Mouse (Mus musculus): ENCODE results near the gene Gm49630. TPM values are rescaled to one million over a fixed set of nuclear protein-coding genes. Genes with fewer than 3 reads are reported as not detected.
"Not testable (repeated sequence)": the region's sequence is repeated elsewhere in the genome, so short reads cannot be mapped to it uniquely, and the experiment has no call there.

The Gm49630 gene
- polyA plus RNA-seq, 1 experiment from 2014 or later = not detected

DNA sequence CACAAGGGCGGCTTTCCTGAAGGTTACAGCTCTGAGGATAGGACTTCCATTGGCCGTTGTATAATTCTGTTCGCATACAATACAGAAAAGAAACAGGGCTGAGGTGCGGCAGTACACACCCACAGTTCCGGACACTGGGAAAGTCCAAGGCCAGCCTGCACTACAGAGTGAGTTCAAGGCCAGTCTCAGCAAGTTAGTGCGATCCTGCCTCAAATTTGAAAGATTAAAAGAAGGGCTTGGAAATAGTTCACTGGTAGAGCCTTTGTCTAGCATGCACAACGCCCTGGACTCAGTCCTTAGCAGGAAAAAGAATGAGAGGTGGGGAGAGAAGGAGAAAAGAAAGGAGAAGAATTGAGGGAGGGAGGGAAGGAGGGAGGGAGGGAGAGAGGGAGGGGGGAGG is 23.3 kb upstream of the Gm49630 start:
- ATAC-seq; H3K4me1 ChIP-seq (ENCODE audit: control insufficient read depth, insufficient read depth, low read length); H3K9ac ChIP-seq (ENCODE audit: low read depth, low read length); H3K4me3 ChIP-seq (ENCODE audit: low read depth, low read length); H3K36me3 ChIP-seq (ENCODE audit: control insufficient read depth, insufficient read depth, low read length); H3K4me2 ChIP-seq (ENCODE audit: low read length); H3K27me3 ChIP-seq (ENCODE audit: control insufficient read depth, insufficient read depth, low read depth, low read length); H3K9me3 ChIP-seq (replicated peaks; ENCODE audit: control insufficient read depth, low read length, poor library complexity, severe bottlenecking); H3K27ac ChIP-seq (ENCODE audit: low read length): not testable (repeated sequence)
- WGBS = 85% methylated on average over 7 of the region's 7 CpGs

GRCm38 (mm10) chr17:7389898-7390297 is 18.1 kb upstream of the Gm49630 start:
- not testable (repeated sequence) for ATAC-seq
- WGBS = 76% methylated on average over 7 of the region's 7 CpGs

GRCm38 (mm10) chr17:7388958-7389356 is 17.2 kb upstream of the Gm49630 start:
- H3K4me2 ChIP-seq (ENCODE audit: low read length); H3K27me3 ChIP-seq (ENCODE audit: control insufficient read depth, insufficient read depth, low read depth, low read length); H3K4me3 ChIP-seq (ENCODE audit: low read depth, low read length); H3K36me3 ChIP-seq (ENCODE audit: control insufficient read depth, insufficient read depth, low read length); ATAC-seq; H3K9me3 ChIP-seq (replicated peaks; ENCODE audit: control insufficient read depth, low read length, poor library complexity, severe bottlenecking); H3K4me1 ChIP-seq (ENCODE audit: control insufficient read depth, insufficient read depth, low read length); H3K27ac ChIP-seq (ENCODE audit: low read length); H3K9ac ChIP-seq (ENCODE audit: low read depth, low read length): not testable (repeated sequence)
- 64% methylated on average over 6 of the region's 8 CpGs for WGBS

More at GRCm38 (mm10) chr17:7389898-7390297, 18.1 kb upstream of the Gm49630 start:
- H3K9ac ChIP-seq (ENCODE audit: low read depth, low read length); H3K4me2 ChIP-seq (ENCODE audit: low read length); H3K4me1 ChIP-seq (ENCODE audit: control insufficient read depth, insufficient read depth, low read length); H3K27ac ChIP-seq (ENCODE audit: low read length); H3K4me3 ChIP-seq (ENCODE audit: low read depth, low read length); H3K9me3 ChIP-seq (replicated peaks; ENCODE audit: control insufficient read depth, low read length, poor library complexity, severe bottlenecking); H3K36me3 ChIP-seq (ENCODE audit: control insufficient read depth, insufficient read depth, low read length); H3K27me3 ChIP-seq (ENCODE audit: control insufficient read depth, insufficient read depth, low read depth, low read length): not testable (repeated sequence)

GRCm38 (mm10) chr17:7388341-7388957 is 16.7 kb upstream of the Gm49630 start:
- not testable (repeated sequence) for H3K9me3 ChIP-seq (replicated peaks; ENCODE audit: control insufficient read depth, low read length, poor library complexity, severe bottlenecking); H3K27ac ChIP-seq (ENCODE audit: low read length); H3K9ac ChIP-seq (ENCODE audit: low read depth, low read length); H3K4me1 ChIP-seq (ENCODE audit: control insufficient read depth, insufficient read depth, low read length); ATAC-seq; H3K4me3 ChIP-seq (ENCODE audit: low read depth, low read length); H3K4me2 ChIP-seq (ENCODE audit: low read length); H3K27me3 ChIP-seq (ENCODE audit: control insufficient read depth, insufficient read depth, low read depth, low read length); H3K36me3 ChIP-seq (ENCODE audit: control insufficient read depth, insufficient read depth, low read length)
- WGBS = no CpG with 5 or more reads among the region's 2 CpGs

GRCm38 (mm10) chr17:7386016-7386415 is 14.2 kb upstream of the Gm49630 start:
- 65% methylated on average over 8 of the region's 8 CpGs for WGBS

DNA sequence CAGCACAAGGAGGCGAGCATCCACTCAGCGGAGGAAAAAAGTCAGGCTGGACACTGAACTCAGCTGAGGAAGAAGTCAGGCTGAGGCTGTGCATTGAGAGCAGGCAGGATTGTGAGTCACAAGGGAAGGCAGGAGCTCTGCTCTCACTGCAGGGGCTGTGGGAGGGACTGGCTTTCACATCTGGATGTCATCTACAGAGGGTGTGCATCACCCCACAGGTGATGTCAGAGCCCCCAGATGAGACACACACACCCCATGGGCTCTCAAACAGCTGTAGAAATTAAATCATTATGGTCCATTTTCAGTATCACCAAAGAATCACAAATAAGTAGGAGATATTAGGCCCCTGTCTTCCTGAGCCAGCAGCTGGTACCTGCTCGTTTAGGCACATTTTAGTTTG is 13.6 kb upstream of the Gm49630 start, which contains the start of gene Unc93a2:
Gene Unc93a2 (minus strand): TSS at position 101 of the 400 bp plus-strand sequence.
- not testable (repeated sequence) for H3K9ac ChIP-seq (ENCODE audit: low read depth, low read length); H3K27ac ChIP-seq (ENCODE audit: low read length); H3K27me3 ChIP-seq (ENCODE audit: control insufficient read depth, insufficient read depth, low read depth, low read length); H3K4me1 ChIP-seq (ENCODE audit: control insufficient read depth, insufficient read depth, low read length); H3K4me2 ChIP-seq (ENCODE audit: low read length); H3K36me3 ChIP-seq (ENCODE audit: control insufficient read depth, insufficient read depth, low read length); H3K4me3 ChIP-seq (ENCODE audit: low read depth, low read length); ATAC-seq; H3K9me3 ChIP-seq (replicated peaks; ENCODE audit: control insufficient read depth, low read length, poor library complexity, severe bottlenecking)
- 76% methylated on average over 3 of the region's 3 CpGs for WGBS

More at GRCm38 (mm10) chr17:7386016-7386415, 14.2 kb upstream of the Gm49630 start:
- not testable (repeated sequence) for H3K4me2 ChIP-seq (ENCODE audit: low read length); H3K4me1 ChIP-seq (ENCODE audit: control insufficient read depth, insufficient read depth, low read length); H3K27ac ChIP-seq (ENCODE audit: low read length); H3K4me3 ChIP-seq (ENCODE audit: low read depth, low read length); H3K9me3 ChIP-seq (replicated peaks; ENCODE audit: control insufficient read depth, low read length, poor library complexity, severe bottlenecking); ATAC-seq; H3K9ac ChIP-seq (ENCODE audit: low read depth, low read length); H3K27me3 ChIP-seq (ENCODE audit: control insufficient read depth, insufficient read depth, low read depth, low read length); H3K36me3 ChIP-seq (ENCODE audit: control insufficient read depth, insufficient read depth, low read length)

- not testable (repeated sequence) for H3K36me3 ChIP-seq (ENCODE audit: control insufficient read depth, insufficient read depth, low read length); H3K4me1 ChIP-seq (ENCODE audit: control insufficient read depth, insufficient read depth, low read length); H3K9ac ChIP-seq (ENCODE audit: low read depth, low read length); H3K27me3 ChIP-seq (ENCODE audit: control insufficient read depth, insufficient read depth, low read depth, low read length); H3K4me3 ChIP-seq (ENCODE audit: low read depth, low read length); H3K27ac ChIP-seq (ENCODE audit: low read length); H3K4me2 ChIP-seq (ENCODE audit: low read length); ATAC-seq; H3K9me3 ChIP-seq (replicated peaks; ENCODE audit: control insufficient read depth, low read length, poor library complexity, severe bottlenecking)
- 79% methylated on average over 10 of the region's 13 CpGs for WGBS
Observed at GRCm38 (mm10) chr17:7383167-7384143, 11.7 kb upstream of the Gm49630 start.

DNA sequence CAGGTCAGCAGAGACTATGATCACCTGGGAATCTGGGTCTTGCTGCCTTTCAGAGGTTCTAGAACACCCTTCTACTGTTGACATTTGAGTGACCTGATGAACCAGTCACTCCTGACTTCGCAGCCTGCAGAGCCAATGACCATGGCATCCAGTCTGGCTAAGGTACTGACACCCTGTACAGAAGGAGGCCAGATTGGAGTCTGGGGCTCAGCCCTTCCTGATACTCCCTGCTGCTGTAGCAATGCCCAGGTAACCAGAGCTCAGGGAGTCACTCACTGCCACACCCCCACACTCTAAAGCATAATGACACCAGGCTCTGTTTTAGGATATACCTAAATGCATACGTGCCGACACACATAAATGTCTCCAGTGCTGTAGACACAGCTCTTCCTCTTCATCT is 10.9 kb upstream of the Gm49630 start:
- not testable (repeated sequence) for H3K4me2 ChIP-seq (ENCODE audit: low read length); H3K9me3 ChIP-seq (replicated peaks; ENCODE audit: control insufficient read depth, low read length, poor library complexity, severe bottlenecking); H3K4me3 ChIP-seq (ENCODE audit: low read depth, low read length); H3K4me1 ChIP-seq (ENCODE audit: control insufficient read depth, insufficient read depth, low read length); ATAC-seq; H3K27me3 ChIP-seq (ENCODE audit: control insufficient read depth, insufficient read depth, low read depth, low read length); H3K27ac ChIP-seq (ENCODE audit: low read length); H3K36me3 ChIP-seq (ENCODE audit: control insufficient read depth, insufficient read depth, low read length); H3K9ac ChIP-seq (ENCODE audit: low read depth, low read length)
- 76% methylated on average over 1 of the region's 3 CpGs for WGBS

GRCm38 (mm10) chr17:7377907-7378306 is 6.1 kb upstream of the Gm49630 start:
- not testable (repeated sequence) for H3K9me3 ChIP-seq (replicated peaks; ENCODE audit: control insufficient read depth, low read length, poor library complexity, severe bottlenecking); H3K4me1 ChIP-seq (ENCODE audit: control insufficient read depth, insufficient read depth, low read length); H3K4me2 ChIP-seq (ENCODE audit: low read length); H3K27ac ChIP-seq (ENCODE audit: low read length); H3K27me3 ChIP-seq (ENCODE audit: control insufficient read depth, insufficient read depth, low read depth, low read length); H3K4me3 ChIP-seq (ENCODE audit: low read depth, low read length); H3K36me3 ChIP-seq (ENCODE audit: control insufficient read depth, insufficient read depth, low read length); H3K9ac ChIP-seq (ENCODE audit: low read depth, low read length)
- ATAC-seq = peak; percentile 47; the same call in 1 of the 2 replicates
- 7% methylated on average over 2 of the region's 3 CpGs for WGBS
